Mouse (Mus musculus) bone marrow macrophage, adult 2 months (primary cell): ENCODE measurements around the gene Cramp1l. TPM values are rescaled to one million over a fixed set of nuclear protein-coding genes. Genes with fewer than 3 reads are reported as not detected.

Source experiments
- H3K27ac ChIP-seq: 2 replicates; pipeline ENCODE4 v1.5.1; 2012; ENCODE audit warnings: low read depth, low read length; ENCODE audit not compliant: insufficient read depth
- H3K4me1 ChIP-seq: 2 replicates; pipeline ENCODE4 v1.6.1; 2012; ENCODE audit warnings: low read length; ENCODE audit not compliant: control insufficient read depth, insufficient read depth
- H3K4me3 ChIP-seq: 2 replicates; pipeline ENCODE4 v1.5.1; 2012; ENCODE audit warnings: mild to moderate bottlenecking, low read length, moderate library complexity; ENCODE audit not compliant: insufficient read depth
- CTCF ChIP-seq: IDR thresholded peaks from 2 replicates; pipeline ENCODE4 v1.5.1; 2012; ENCODE audit warnings: low read depth, mild to moderate bottlenecking, low read length, moderate library complexity
- POLR2A ChIP-seq: IDR thresholded peaks from 2 replicates; pipeline ENCODE4 v1.6.1; 2012; ENCODE audit warnings: mild to moderate bottlenecking, low read depth, low read length, borderline replicate concordance
- polyA plus RNA-seq: library from polyadenylated mRNA; stranded (reverse); fragments of >200 nt; gene quantifications from 2 replicates; pipeline ENCODE4 v1.2.4, GENCODE M21; 2012; ENCODE audit not compliant: missing spikeins, insufficient read depth, insufficient read length

Gene Cramp1l
- polyA plus RNA-seq, 1 experiment, result 16.0 TPM

DNA sequence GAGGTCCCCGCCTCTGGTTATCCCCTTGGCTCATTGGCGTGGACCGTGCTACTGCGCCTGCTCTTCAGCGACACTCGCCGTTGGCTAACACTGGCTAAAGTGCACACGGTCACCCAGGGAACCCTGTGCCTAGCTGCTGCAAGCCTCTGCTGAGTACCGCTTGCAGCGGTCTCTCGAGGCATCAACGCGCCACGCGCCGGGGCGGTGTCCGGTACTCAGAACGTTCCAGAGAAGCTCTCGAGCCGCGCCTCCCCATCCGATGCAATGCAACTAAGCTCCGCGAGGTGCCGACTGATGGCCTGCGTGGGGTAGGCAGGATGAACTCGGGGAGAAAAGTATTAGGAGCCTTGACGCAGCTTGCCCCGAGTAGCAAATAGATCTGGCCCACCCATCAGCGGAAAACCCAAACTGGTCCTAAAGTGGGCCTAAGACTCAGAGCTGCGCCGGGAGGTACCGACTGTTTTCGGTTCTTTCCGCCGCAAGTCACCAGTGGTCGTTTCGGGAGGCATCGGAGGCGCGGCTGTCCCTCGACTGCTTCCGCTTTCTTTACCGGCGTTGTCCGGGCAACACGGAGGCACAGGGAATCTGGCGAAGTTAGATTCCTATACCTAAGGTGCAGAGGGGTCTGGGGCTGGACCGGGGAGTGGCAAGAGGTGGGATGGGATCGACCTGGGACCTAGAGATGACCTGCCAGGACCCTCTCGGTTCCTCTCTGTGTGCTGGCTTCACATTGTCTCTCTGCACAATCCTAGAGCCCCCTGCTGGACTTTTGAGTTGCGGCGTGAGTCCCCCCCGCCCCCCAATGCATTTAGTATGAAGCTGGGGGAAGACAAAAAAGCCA, 924 bp upstream of the Cramp1l start:
- Histone ChIP-seq H3K4me3 (peak overlapping the region; percentile 76), H3K4me1 (peaks cover 11% of the 10 kb centered on the region), H3K27ac (peak overlapping the region; percentile 53)
- TF ChIP-seq CTCF (peak; percentile 75), POLR2A (no peak)

DNA sequence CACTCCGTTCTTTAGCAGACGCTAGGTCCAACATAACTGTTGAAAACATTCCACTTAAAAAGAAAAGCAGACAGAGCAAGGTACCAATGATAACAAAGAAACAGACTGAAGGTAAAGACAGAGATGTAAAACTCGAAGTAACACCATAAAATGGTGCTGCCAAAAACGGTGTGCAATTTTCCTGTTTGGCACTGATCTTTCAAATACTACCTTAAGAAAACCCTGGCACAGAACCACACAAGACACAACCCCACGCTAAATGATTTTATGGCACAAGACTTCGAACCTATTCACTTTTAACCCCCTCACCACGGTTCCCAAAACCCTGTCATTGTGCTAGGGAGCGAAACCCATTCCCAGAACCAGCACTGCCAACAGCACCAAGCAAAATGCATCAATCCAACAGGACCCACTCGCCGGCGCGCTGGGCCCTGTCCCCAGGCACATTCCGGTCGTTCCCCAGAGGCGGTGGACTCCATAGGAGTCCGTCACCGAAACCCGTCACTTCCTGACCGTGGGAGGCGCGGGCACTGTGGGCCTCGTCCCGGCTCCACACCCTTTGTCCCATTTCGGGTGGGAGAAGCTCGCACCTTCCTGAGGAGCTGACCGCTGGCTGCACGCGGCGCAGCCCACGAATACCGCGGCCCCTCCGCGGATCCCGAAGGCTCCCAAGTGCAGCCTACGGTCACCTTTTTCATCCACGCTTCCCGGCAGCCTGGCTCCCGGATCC, 582 bp downstream of the Cramp1l start:
- TF ChIP-seq POLR2A (no peak), CTCF (no peak)
- peak overlapping the region; percentile 44 for H3K27ac ChIP-seq
- H3K4me1 ChIP-seq, result peaks cover 11% of the 10 kb centered on the region
- H3K4me3 ChIP-seq, result peak overlapping the region; percentile 85

DNA sequence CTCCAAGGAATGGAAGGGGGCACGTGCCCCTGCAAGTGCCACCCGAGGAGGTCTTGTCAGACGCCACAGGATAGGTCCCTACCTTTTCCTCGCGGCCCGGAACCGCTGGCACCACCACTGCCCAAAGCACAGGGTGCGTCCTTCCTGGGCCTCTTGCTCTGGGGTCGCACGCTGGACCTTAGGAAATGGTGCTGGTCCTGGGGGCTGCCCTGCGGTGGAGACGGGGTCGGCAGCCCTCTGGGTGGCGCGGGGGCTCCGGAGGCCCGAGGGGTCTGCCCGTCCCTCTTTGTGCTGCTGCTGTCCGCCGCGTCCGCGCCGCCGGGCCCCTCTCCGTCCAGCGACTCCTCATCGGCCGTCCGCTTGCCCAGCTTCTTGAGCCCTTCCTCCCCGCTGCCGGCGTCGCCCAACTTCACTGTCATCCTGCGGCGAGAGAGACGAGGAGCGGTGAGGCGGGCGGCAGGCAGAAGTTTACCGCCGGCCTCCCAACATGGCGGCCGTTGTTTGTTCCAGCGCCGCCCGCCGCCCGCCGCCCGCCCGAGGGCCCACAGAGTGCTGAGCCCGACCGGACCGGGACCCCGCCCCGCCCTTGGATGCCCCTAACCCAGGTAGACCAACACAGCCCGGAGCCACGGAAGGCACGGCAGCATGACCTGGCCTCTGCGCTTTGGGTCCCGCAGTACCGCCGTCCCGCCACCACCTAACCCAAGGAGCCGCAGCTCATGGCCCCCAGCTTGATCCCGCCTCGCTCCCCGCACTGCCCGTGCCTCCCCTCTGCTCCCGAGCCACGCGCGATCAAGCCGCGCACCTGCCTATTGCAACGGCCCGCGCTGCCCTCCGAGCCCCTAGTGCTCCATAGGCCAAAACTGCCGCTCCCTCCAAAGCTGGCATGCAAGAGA, 1.7 kb downstream of the Cramp1l start:
- Histone ChIP-seq H3K27ac (peak overlapping the region; percentile 44), H3K4me1 (peaks cover 11% of the 10 kb centered on the region), H3K4me3 (peak overlapping the region; percentile 85)
- TF ChIP-seq CTCF (no peak), POLR2A (no peak)

DNA sequence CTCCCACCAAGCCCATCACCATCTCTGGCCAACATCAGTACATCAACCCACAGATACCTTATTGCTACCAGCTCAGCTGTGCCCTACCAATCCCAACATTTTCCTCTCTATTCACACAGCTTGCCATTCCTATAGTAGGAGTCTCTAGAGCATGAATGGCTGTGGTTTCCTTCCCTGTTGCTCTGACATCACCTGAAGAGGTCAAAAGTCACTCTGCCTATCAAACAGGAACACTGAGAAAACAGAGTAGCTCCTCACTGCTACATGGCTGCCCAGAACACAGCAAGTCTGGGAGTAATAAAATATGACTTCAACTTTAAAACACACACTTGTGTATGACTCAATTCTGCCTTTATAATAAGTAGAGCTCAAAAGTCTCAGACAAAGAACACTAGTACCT, 8.1 kb downstream of the Cramp1l start:
- Histone ChIP-seq H3K4me3 (no peak overlapping the region), H3K4me1 (peaks cover 5% of the 10 kb centered on the region), H3K27ac (no peak overlapping the region)
- TF ChIP-seq POLR2A (no peak), CTCF (no peak)

DNA sequence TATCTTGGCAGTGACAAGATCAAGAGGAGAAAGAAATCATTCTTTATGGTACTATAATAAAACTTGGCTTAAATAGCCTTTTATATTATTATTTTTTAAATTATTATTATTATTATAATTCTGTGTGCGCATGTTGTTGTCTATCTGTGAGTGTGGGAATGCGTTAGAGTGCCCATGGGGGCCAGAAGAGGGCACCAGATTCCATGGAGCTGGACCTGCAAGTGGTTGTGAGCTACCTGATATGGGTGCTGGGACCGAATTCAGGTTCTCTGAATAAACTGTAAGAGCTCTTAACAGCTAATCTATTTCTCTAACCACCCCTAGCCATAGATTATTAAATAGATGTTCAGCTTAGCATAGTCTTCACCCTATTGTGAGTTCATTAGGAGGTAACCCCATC, 10.5 kb downstream of the Cramp1l start:
- Histone ChIP-seq H3K4me1 (no peaks in the 10 kb centered on the region), H3K27ac (no peak overlapping the region)
- TF ChIP-seq POLR2A (no peak), CTCF (no peak)

DNA sequence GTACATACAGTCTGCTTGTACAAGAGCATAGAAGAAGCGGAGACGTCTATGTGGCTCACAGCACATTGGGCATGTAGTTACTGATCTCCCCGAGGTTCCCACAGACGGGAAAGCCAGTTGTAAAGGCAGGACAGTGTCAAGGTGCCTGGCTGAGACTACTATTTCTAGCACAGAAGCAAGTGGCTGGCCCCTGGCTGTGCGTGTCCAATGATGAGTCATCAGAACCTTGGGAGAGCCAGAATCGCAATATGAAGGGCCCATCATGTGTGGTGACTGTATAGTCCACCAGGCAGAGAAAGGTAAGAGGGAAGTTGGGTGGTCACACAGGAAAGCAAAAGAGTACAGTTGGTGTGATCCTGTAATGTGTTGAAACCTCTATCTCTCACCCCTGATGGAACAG, 20.9 kb downstream of the Cramp1l start:
- no peak overlapping the region for H3K4me3 ChIP-seq
- H3K27ac ChIP-seq, result no peak overlapping the region
- peaks cover 4% of the 10 kb centered on the region for H3K4me1 ChIP-seq
- TF ChIP-seq POLR2A (no peak), CTCF (no peak)

More for the DNA sequence above, 10.5 kb downstream of the Cramp1l start:
- no peak overlapping the region for H3K4me3 ChIP-seq

DNA sequence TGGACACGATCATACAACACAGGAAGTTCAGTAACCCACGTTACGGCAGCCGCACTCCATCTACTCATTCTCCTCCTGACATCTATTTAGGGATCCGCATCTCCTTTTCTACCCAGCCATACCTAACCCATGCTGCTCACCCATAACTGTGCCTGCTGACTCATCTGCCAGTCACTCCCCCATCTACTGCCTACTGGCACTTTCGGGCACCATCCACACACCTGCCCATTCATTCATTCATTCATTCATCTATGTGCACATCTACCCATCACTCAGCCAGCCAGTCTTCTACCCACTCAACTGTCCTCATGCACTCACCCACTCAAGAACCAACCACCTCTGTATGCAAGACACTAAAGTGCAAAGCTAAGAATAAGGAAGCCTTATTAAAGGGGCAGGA, 28.4 kb downstream of the Cramp1l start:
- H3K4me3 ChIP-seq, result no peak overlapping the region
- no peak overlapping the region for H3K27ac ChIP-seq
- TF ChIP-seq CTCF, result no peak
- no peak for TF ChIP-seq POLR2A

DNA sequence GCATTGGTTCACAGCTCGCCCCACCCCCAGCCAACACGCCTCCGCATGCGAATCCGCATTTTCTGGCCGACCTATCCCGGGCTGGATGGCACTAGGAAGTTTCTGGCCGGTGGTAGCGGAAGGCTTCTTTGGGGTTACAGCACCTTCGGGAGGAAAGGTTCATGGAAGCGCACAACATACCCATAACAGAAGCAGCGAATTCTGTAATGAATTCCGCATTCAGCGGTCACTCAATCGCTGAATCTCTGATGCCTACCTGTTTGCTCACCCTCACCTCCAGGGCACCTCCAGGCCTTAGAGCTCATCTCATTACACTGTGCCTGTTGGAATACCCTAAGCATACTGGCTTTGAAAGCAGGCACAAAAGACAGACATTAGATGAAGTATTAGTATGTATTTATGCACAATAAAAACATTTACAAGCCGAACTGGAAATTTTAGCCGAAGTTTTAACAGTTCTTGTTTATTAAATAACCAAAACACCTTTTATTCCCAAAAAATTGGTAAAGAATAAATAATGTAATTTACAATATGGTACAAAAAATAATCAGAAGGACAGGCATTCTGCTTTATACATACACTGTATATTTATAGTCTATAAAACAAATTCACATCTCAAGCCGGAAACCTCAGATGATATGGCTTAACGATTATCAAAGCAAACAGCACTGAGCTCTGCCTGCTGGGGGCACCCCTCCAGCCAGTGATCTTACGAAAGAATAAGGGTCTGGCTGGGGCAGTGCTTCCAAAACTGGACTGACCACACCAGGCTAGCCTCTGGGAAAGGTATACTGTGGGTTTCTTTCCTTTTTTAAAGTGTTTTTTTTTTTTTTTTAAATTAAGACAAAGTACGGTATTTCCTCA, 54.5 kb downstream of the Cramp1l start:
- Histone ChIP-seq H3K4me1 (peaks cover 8% of the 10 kb centered on the region), H3K4me3 (peak overlapping the region; percentile 62), H3K27ac (peak overlapping the region; percentile 11; the same call in 1 of the 2 replicates)
- TF ChIP-seq CTCF (no peak), POLR2A (no peak)

More for the DNA sequence above, 28.4 kb downstream of the Cramp1l start:
- no peaks in the 10 kb centered on the region for H3K4me1 ChIP-seq
